Mouse (Mus musculus) bone marrow macrophage, adult 2 months (primary cell): Measurements from ENCODE around the gene Adgrg2. TPM values are rescaled to one million over a fixed set of nuclear protein-coding genes. Genes with fewer than 3 reads are reported as not detected.

Experiments
- H3K27ac ChIP-seq: 2 replicates; pipeline ENCODE4 v1.5.1; 2012; ENCODE audit warnings: low read depth, low read length; ENCODE audit not compliant: insufficient read depth
- H3K4me1 ChIP-seq: 2 replicates; pipeline ENCODE4 v1.6.1; 2012; ENCODE audit warnings: low read length; ENCODE audit not compliant: control insufficient read depth, insufficient read depth
- H3K4me3 ChIP-seq: 2 replicates; pipeline ENCODE4 v1.5.1; 2012; ENCODE audit warnings: mild to moderate bottlenecking, low read length, moderate library complexity; ENCODE audit not compliant: insufficient read depth
- CTCF ChIP-seq: IDR thresholded peaks from 2 replicates; pipeline ENCODE4 v1.5.1; 2012; ENCODE audit warnings: low read depth, mild to moderate bottlenecking, low read length, moderate library complexity
- POLR2A ChIP-seq: IDR thresholded peaks from 2 replicates; pipeline ENCODE4 v1.6.1; 2012; ENCODE audit warnings: mild to moderate bottlenecking, low read depth, low read length, borderline replicate concordance
- polyA plus RNA-seq: library from polyadenylated mRNA; stranded (reverse); fragments of >200 nt; gene quantifications from 2 replicates; pipeline ENCODE4 v1.2.4, GENCODE M21; 2012; ENCODE audit not compliant: missing spikeins, insufficient read depth, insufficient read length

Adgrg2 gene
- polyA plus RNA-seq, 1 experiment: not detected

DNA sequence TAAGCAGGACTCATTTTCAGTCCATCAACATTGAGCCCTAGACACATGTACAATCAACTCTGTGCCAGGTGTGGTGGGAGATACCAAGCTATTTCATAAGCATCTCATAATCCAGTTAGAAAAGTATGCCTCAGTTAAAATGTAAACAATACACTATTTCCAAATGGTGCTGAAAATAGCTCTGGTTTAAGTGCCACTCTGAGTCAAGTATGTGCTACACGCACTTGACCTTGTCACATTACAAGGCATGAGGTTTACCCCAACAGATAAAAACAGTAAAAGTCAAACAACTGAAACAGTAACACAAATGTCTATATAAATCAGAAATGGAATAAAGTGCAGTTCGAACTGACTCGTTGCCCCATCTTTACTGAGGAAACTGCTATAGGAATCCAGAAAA lies 110.6 kb downstream of the Adgrg2 start:
- Histone ChIP-seq H3K4me1 (peaks cover 5% of the 10 kb centered on the region), H3K4me3 (no peak overlapping the region), H3K27ac (no peak overlapping the region)
- TF ChIP-seq POLR2A (no peak), CTCF (no peak)

DNA sequence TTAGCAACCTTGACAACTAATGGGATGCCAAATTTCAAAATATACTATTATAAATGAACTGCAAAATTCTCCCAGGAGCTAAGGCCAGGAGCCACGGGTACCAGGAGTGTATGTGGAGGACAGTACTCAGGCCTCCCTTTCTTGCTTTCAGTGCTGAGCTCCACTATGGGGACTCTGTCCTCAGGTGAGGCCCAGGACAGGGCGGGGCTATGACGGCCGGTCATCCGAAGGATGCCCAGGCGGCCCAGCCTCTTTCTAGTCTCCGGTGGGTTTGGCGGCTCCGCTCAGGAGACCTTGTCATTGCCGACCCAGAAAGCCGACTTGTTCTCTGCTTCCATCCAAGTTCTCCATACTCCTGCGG lies 111.2 kb downstream of the Adgrg2 start:
- Histone ChIP-seq H3K27ac (0 out of 2 replicates have a peak overlapping the region, but pooled peaks have one; percentile 12), H3K4me3 (peak overlapping the region; percentile 85), H3K4me1 (peaks cover 5% of the 10 kb centered on the region)
- no peak for TF ChIP-seq CTCF
- no peak for TF ChIP-seq POLR2A

DNA sequence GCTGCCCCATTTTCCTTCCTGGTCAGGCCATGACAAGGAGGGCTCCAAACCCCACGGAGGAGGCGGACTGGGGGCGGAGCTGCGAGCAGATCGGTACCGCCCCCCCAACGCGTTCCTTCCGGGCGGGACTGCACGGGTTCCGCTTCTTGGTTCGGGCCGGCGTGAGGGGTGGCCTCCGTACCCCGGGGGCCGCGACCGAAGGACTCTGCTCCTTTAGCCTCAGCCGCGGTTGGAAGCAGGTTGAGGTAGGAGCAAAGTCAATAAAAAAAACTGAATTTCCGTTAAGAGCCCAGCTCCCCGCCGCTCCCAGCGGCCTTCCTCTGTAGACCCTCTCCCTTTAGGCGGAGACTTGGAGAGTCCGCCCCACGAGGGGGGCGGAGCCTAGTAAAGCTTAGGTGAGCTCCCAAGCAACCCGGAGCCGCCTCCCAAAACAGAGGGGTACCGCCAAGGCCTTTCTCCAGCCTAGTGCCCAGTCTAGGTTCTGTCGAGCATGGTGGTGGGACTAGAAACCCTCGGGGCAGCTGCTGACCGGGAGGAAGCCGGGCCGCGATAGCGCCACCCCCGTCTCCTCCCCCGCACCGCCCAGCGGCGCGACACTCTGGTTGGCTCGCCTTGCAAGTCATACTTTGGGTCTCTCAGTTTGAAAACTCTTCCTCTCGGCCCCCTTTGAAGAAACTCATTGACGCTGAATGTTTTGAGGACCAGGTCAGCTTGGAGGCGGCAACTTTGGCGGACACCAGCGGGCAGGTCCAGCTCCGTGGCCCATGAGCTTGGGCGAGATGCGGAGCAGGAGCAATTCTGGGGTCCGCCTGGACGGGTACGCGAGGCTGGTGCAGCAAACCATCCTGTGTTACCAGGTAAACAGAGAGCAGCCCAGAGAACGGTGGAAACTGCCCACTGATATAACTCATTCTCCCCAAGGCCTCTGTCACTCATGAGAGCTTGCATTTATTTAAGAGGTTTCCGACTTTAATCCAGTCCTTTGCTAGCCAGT lies 111.9 kb downstream of the Adgrg2 start, which contains the start of gene Phka2:
Phka2 (plus strand) TSS at position 119 of the 994 bp plus-strand sequence.
- peak within 1 kb of the TSS; percentile 85 for H3K4me3 ChIP-seq
- peaks cover 10% of the 10 kb centered on the region for H3K4me1 ChIP-seq
- peak within 1 kb of the TSS; percentile 92 for H3K27ac ChIP-seq
- no peak for TF ChIP-seq POLR2A
- TF ChIP-seq CTCF: no peak

DNA sequence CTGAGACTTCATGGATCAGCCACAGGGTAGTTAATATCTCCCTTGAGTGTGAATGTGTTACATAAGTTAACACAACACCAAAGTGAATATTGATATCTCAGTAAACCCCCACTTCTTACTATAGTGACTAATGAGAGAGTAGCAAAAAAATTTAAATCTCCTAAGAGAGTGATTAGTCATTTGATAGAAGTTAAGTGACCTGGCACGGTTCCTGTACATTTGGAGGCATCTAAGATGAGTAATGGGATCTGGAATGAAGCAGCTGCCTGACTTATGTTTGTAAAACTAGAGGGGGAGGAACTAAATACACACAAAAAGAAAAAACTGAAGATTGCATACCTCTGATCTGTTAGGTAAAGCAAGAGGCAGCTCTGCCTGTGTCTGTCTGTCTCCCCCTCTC lies 118.6 kb downstream of the Adgrg2 start:
- Histone ChIP-seq H3K27ac (peak overlapping the region; percentile 89), H3K4me3 (no peak overlapping the region), H3K4me1 (peaks cover 22% of the 10 kb centered on the region)
- TF ChIP-seq POLR2A: no peak
- TF ChIP-seq CTCF: no peak

DNA sequence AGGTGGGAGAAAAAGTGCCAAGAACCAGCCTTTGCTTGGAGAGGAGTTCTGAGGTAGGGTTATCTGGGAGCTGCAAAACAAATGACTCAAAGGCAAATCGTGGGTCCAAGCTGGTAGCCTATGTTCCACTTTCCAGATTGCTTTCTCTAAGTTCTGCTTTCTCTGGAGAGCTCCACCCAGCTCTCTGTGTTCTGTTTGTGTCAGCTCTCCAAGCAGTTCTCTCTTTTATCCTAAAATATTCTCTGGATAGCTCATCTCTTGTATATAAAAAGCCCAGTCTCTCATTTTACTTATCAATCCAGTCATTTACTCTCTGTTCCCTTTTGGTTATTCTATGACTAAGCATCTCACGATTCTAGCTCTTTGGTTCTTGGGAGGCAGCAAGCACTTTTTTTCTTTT lies 119.7 kb downstream of the Adgrg2 start:
- Histone ChIP-seq H3K27ac (peak overlapping the region; percentile 89), H3K4me1 (peaks cover 17% of the 10 kb centered on the region), H3K4me3 (no peak overlapping the region)
- TF ChIP-seq POLR2A: no peak
- no peak for TF ChIP-seq CTCF

DNA sequence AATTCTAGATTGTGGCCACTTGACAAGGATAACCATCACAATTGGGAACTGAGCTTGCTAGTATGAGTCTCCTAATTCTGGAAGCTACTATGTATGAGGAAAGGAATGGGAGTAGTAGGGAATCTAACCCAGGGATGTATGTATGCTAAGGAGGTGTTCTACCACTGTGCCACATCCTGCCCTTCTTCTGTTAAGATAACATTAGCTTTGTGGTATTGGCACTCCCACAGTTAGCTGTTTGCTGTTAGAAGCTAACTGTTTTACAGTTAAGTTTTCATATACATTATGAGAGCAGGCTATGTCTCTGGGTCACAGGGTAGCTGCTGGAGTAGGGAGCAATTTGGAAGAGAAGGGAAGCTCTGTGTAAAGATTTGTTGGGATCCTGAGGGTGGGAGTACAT lies 125.5 kb downstream of the Adgrg2 start:
- no peak for TF ChIP-seq POLR2A
- TF ChIP-seq CTCF: no peak
- H3K4me1 ChIP-seq: peaks cover 7% of the 10 kb centered on the region
- H3K27ac ChIP-seq: no peak overlapping the region
- H3K4me3 ChIP-seq: no peak overlapping the region

DNA sequence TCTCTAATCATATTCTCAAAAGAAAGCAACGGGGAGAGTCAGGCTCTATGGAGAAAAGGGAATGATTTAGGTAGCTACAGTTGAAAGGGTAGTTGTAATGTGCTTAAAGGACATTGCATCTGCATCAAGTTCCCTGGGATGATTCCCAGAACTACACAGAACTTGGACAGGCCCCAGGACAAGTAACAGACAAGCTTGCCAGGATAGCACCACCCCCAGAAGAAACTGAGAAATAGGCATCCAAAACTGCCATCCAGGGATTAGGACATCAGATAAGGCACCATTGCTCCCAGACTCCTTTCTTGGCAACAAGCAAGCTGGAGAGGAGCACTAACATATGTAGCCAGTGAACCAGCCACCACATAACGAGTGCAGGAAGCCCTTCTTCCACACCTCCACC lies 152.3 kb downstream of the Adgrg2 start:
- TF ChIP-seq POLR2A (no peak), CTCF (no peak)
- Histone ChIP-seq H3K27ac (no peak overlapping the region), H3K4me3 (no peak overlapping the region), H3K4me1 (no peaks in the 10 kb centered on the region)

Other genes with a start within 250 kb of the Adgrg2 start
- gene Phka2, start 111.5 kb downstream of the Adgrg2 start, polyA plus RNA-seq: 119 and 143 TPM in 2 replicates